Comparison of ENCODE assay signal across 21 mouse cellular contexts in the genomic region with DNA sequence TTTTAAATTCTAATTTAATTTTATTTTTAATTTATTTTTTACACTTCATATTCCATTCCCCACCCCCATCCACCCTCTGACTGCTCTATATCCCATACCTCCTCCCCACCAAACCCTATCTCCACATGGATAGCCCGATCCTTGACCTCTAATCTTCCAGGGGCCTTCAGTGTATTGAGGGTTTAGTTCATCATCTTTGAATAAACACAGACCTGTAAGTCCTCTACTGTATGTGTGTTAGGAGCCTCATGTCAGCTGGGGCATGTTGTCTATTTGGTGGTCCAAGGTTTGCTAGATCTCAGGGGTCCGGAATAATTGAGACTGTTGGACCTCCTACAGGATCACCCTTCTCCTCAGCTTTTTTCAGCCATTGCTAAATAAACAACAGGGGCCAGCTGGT.
A peak's percentile ranks its signal among the peaks of the same experiment; 100 is the strongest.
DNase-seq lines count a peak whose midpoint lies in the region; ATAC-seq lines count a peak whose summit lies in the region.
"Had no signal": no experiment of that assay in that cellular context is flagged by ENCODE, and none has a peak within 500 bp of the region (broad histone marks: within the 10 kb centered on the region; RNA-seq: fewer than 3 reads in every experiment).

No protein-coding gene starts in this region.

- no peaks in the 10 kb centered on the region for H3K36me3 ChIP-seq in embryonic facial prominence, embryonic 12.5 days
- no peaks in the 10 kb centered on the region for H3K36me3 ChIP-seq in embryonic facial prominence, embryonic 10.5 days (replicated peaks)
- no peaks in the 10 kb centered on the region for H3K36me3 ChIP-seq in heart, embryonic 10.5 days
- no peaks in the 10 kb centered on the region for H3K36me3 ChIP-seq in hindbrain, embryonic 14.5 days (replicated peaks; ENCODE audit: control insufficient read depth, insufficient read depth)
- H3K36me3 ChIP-seq in hindbrain, embryonic 12.5 days: no peaks in the 10 kb centered on the region
- H3K36me3 ChIP-seq: G1E had no signal

- H3K4me1 ChIP-seq in embryonic facial prominence, embryonic 12.5 days: no peaks in the 10 kb centered on the region
- no peaks in the 10 kb centered on the region for H3K4me1 ChIP-seq in embryonic facial prominence, embryonic 10.5 days
- H3K4me1 ChIP-seq in heart, embryonic 10.5 days: no peaks in the 10 kb centered on the region
- H3K4me1 ChIP-seq in hindbrain, embryonic 14.5 days (replicated peaks; ENCODE audit: control insufficient read depth, insufficient read depth, low read length): no peaks in the 10 kb centered on the region
- no peaks in the 10 kb centered on the region for H3K4me1 ChIP-seq in hindbrain, embryonic 12.5 days

- no peaks in the 10 kb centered on the region for H3K9me3 ChIP-seq in embryonic facial prominence, embryonic 12.5 days
- no peaks in the 10 kb centered on the region; the same call in 1 of the 2 replicates for H3K9me3 ChIP-seq in embryonic facial prominence, embryonic 10.5 days
- H3K9me3 ChIP-seq in heart, embryonic 10.5 days: no peaks in the 10 kb centered on the region
- H3K9me3 ChIP-seq in hindbrain, embryonic 14.5 days (ENCODE audit: control insufficient read depth, low read length): 0 out of 2 replicates have a peak, but pooled peaks cover 5% of the 10 kb centered on the region
- H3K9me3 ChIP-seq in hindbrain, embryonic 12.5 days (replicated peaks): no peaks in the 10 kb centered on the region

- ATAC-seq in embryonic facial prominence, embryonic 12.5 days (ENCODE audit: insufficient number of reproducible peaks, insufficient read depth, low FRiP score, low TSS enrichment): 0 out of 2 replicates have a peak, but pooled peaks have one; percentile 52
- ATAC-seq in hindbrain, embryonic 14.5 days (ENCODE audit: low FRiP score): no peak
- no peak for ATAC-seq in hindbrain, embryonic 12.5 days (ENCODE audit: low FRiP score)
- ATAC-seq: activated CD4-positive, CD25-positive, alpha-beta regulatory T cell, adult 4 months; CD4-positive, CD25-positive, alpha-beta regulatory T cell, adult 4 months; Patski had no signal

- no peak overlapping the region for H3K4me3 ChIP-seq in embryonic facial prominence, embryonic 12.5 days
- no peak overlapping the region for H3K4me3 ChIP-seq in embryonic facial prominence, embryonic 10.5 days
- H3K4me3 ChIP-seq in heart, embryonic 10.5 days: no peak overlapping the region
- no peak overlapping the region for H3K4me3 ChIP-seq in hindbrain, embryonic 14.5 days (replicated peaks; ENCODE audit: low read length)
- H3K4me3 ChIP-seq in hindbrain, embryonic 12.5 days: no peak overlapping the region

- WGBS in embryonic facial prominence, embryonic 12.5 days: 85% methylated on average over 2 of the region's 2 CpGs
- WGBS in embryonic facial prominence, embryonic 10.5 days: 96% methylated on average over 2 of the region's 2 CpGs
- 87% methylated on average over 2 of the region's 2 CpGs for WGBS in heart, embryonic 10.5 days
- 93% methylated on average over 2 of the region's 2 CpGs for WGBS in hindbrain, embryonic 14.5 days
- WGBS in hindbrain, embryonic 12.5 days: 87% methylated on average over 2 of the region's 2 CpGs

- H3K9ac ChIP-seq in embryonic facial prominence, embryonic 12.5 days: no peak overlapping the region
- no peak overlapping the region for H3K9ac ChIP-seq in hindbrain, embryonic 14.5 days
- H3K9ac ChIP-seq in hindbrain, embryonic 12.5 days: no peak overlapping the region

- no peak overlapping the region for H3K27ac ChIP-seq in embryonic facial prominence, embryonic 12.5 days
- no peak overlapping the region for H3K27ac ChIP-seq in embryonic facial prominence, embryonic 10.5 days (replicated peaks)
- H3K27ac ChIP-seq in heart, embryonic 10.5 days: no peak overlapping the region
- H3K27ac ChIP-seq in hindbrain, embryonic 14.5 days: no peak overlapping the region
- no peak overlapping the region for H3K27ac ChIP-seq in hindbrain, embryonic 12.5 days

- H3K4me2 ChIP-seq in embryonic facial prominence, embryonic 12.5 days (replicated peaks): no peak overlapping the region
- no peak overlapping the region for H3K4me2 ChIP-seq in hindbrain, embryonic 14.5 days (replicated peaks)
- no peak overlapping the region for H3K4me2 ChIP-seq in hindbrain, embryonic 12.5 days (replicated peaks)

- DNase-seq in embryonic facial prominence, embryonic 10.5 days (ENCODE audit: low spot score): no peak
- peak; percentile 73 for DNase-seq in heart, adult 11 months
- no peak for DNase-seq in heart, embryonic 10.5 days (ENCODE audit: low spot score)
- peak; percentile 9 for DNase-seq in hindbrain, embryonic 14.5 days (ENCODE audit: low spot score)
- DNase-seq: adrenal gland, adult 2 months; adrenal gland, adult 8-10 months; adrenal gland, postnatal 10 days; adrenal gland, postnatal 14 days; adrenal gland, postnatal 25 days; adrenal gland, postnatal 36 days; B cell, adult 2 months; cerebellum, adult 11 months; cerebellum, adult 11-12 months; cerebellum, adult 18-20 months had no signal

- no peaks in the 10 kb centered on the region for H3K27me3 ChIP-seq in embryonic facial prominence, embryonic 12.5 days
- no peaks in the 10 kb centered on the region for H3K27me3 ChIP-seq in embryonic facial prominence, embryonic 10.5 days (replicated peaks; ENCODE audit: low read depth, poor library complexity, severe bottlenecking)
- no peaks in the 10 kb centered on the region for H3K27me3 ChIP-seq in heart, embryonic 10.5 days (ENCODE audit: insufficient read depth, poor library complexity, severe bottlenecking)
- H3K27me3 ChIP-seq in hindbrain, embryonic 14.5 days (ENCODE audit: control insufficient read depth, insufficient read depth, low read length): no peaks in the 10 kb centered on the region
- no peaks in the 10 kb centered on the region for H3K27me3 ChIP-seq in hindbrain, embryonic 12.5 days
- H3K27me3 ChIP-seq: CH12.LX, Patski had no signal

Comparison
In these comparisons a context has a peak if more than half of its experiments do, and no peak if none do; other contexts are left out.
1. DNase-seq: peak in heart, adult 11 months (single experiment) and hindbrain, embryonic 14.5 days (single experiment); none in embryonic facial prominence, embryonic 10.5 days (single experiment) and heart, embryonic 10.5 days (single experiment).